Mouse (Mus musculus): ENCODE data around the gene Ada.

DNA sequence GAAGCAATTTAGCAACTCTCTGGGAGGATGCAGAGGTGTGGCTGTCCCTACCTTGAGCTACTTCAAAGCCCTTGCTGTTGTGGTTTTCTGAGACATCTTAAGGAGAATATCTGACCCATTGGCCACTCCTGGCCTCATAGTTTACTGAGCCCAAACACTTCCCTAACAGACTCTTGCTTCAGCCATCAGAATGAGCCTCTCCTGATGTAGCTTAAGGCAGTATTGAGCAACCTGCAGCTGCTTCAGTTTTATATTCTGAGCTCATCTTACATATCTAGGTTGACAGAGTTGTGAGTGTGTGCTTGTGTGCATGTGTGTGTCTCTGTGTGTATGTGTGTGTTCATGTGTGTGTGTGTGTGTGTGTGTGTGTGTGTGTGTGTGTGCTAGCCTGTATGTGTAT lies 16.2 kb upstream of the Ada start:
- no peak for TF ChIP-seq CTCF (IDR thresholded peaks at IDR 0.05; ENCODE audit: low read depth, low read length)
- no peak for TF ChIP-seq EP300 (IDR thresholded peaks at IDR 0.05; ENCODE audit: insufficient read depth, low read depth, low read length)
- no peak for TF ChIP-seq POLR2A (IDR thresholded peaks at IDR 0.05; ENCODE audit: insufficient read depth, low read length)
